Mouse (Mus musculus) ZHBTc4 (cell line): Measurements from ENCODE around the gene Zfp296.

Experiments
- DNase-seq: peaks from one replicate; pipeline ENCODE4 v3.0.0-alpha.2; 2011; ENCODE audit warnings: low read depth, low spot score

The Zfp296 gene

DNA sequence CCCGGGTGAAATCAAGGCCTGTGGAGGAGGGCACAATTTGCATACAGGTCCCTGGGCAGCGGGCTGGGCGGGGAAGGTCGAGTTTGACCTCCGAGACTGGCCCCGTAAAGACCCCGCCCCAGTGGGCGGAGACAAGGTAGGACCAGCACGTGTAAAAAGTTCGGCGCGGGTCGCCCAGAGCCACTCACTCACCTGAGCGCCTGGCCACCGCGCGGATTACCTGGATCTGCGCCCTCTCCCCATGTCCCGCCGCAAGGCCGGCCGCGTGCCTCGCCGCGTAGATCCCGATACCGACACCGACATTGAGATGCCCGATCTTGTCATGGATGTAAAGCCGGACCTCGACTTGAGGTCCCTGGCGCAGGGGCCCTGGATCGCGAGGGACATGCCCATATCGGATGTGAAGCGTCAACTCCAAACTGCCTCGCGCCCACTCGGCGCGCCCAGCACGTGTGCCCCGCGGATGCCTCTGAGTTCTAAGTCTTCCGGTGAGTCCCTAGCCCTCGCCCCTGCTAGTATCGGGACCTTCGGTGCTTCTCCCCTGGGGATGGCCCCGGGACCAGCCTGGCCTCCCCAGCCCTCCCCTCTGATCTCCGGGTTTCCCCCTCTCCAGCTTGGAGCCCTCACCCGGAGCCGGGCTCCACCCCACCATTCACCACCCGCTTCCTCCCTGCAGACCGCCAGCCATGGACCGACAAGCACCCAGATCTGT lies at the start of gene Zfp296, which contains the start of gene Gemin7:
Gene Zfp296 (plus strand): TSS at position 147 of the 712 bp plus-strand sequence.
Gene Gemin7 (minus strand): TSS at position 455 of the 712 bp plus-strand sequence.
- DNase-seq: peak; percentile 78

DNA sequence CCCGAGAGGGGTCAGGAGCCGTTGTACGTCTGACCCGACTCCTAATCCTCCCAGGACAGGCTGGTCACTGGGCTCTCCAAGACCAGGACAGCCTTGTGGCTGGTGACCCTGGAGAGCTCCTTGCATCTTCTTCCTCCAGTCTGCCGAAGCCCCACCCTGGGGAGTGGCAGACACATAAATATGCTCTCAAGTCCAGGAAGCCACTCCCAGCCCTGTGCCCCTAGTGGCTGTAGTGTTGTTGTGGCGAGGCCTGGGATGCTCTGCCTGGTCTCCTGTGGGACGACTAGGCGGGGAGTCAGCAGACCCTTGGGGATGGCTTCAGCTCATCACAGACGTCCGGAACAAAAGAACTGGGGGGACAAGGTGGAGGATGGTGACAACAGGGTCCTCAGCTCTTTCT lies 46.0 kb upstream of the Zfp296 start:
- DNase-seq: peak; percentile 82

GRCm38 (mm10) chr7:19532240-19532639 lies 44.8 kb upstream of the Zfp296 start:
- DNase-seq: no peak

GRCm38 (mm10) chr7:19534676-19535075 lies 42.4 kb upstream of the Zfp296 start:
- no peak for DNase-seq

GRCm38 (mm10) chr7:19540771-19541566 lies 36.1 kb upstream of the Zfp296 start:
- no peak for DNase-seq

DNA sequence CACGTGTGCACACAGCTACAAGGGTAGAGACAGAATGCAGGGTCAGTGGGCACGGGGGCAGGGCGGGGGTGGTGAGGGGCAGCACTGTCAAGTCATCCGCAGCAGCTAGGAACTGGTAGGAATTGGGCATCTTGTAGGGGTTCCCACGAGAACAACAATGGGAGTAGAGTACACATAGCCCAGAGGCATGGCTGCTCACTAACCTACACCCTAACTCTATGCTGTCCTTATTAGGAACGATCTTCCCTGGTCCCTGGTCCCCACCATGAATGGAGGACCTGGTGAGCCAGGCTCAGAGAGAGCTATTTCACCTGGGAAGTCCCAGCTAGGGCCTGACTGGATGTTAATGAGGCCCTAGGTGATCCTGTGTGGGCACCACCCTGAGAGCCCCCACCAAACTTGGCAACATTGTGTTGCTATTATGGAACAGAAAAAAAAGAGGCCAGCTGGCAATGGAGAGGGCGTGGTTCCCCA lies 35.4 kb upstream of the Zfp296 start:
- no peak for DNase-seq

- no peak for DNase-seq
Observed at GRCm38 (mm10) chr7:19542155-19542691, 34.9 kb upstream of the Zfp296 start.

DNA sequence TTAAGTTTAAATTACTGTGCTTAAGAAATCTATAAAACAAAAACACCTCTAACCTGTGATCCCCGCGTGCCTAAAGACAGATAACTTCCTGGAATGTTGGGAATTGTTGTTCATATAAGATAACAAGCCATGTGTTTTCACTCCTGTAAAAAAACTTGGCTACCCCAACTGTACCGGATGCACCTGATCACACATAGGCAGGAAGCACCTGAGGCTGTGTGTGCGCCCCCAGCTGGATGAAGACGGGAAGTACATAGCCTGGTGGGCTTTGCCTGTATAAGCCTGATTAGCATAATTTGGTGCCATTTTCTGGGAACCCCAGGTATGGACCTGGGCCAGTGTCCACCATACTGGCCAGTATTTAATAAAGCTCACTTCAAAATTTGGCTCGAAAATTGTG lies 33.5 kb upstream of the Zfp296 start:
- peak; percentile 39 for DNase-seq

- DNase-seq: no peak
Observed at GRCm38 (mm10) chr7:19546007-19546406, 31.1 kb upstream of the Zfp296 start.

GRCm38 (mm10) chr7:19547344-19547969 lies 29.6 kb upstream of the Zfp296 start:
- no peak for DNase-seq

DNA sequence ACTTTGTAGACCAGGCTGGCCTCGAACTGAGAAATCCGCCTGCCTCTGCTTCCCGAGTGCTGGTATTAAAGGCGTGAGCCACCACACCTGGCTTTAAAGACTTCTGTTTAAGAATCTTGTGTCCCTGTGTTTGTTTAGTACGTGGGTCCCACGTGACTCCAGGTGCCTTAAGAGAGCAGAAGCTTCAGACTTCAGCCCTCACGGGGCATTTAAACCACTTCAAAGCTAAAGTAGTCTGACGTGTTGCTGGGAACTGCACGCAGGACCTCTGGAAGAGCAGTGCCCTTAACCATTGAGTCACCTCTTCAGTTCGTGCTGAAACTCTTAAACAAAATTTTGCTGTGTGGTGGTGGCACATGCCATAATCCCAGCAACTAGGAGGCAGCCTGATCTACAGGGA lies 27.7 kb upstream of the Zfp296 start:
- no peak for DNase-seq

DNA sequence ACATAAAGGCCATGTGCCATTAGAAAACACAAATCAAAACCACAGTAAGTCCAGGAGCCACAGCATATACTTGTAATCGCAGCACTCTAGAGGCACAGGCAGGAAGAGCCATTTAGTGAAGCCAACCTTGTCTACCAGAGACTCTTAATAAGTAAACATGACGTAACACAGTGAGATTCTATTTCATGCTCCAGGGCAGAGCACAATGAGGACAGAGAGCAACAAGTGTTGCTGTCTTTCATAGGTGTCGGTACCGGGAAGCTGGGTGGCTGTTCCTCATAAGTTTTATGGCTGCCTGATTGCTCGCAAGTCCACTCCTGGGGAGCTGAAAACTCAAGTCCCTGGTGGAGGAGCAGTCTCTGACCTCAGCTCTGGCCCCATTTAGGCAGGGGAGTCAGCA lies 25.5 kb upstream of the Zfp296 start:
- no peak for DNase-seq

- no peak for DNase-seq
Observed at GRCm38 (mm10) chr7:19552443-19552842, 24.6 kb upstream of the Zfp296 start.

DNA sequence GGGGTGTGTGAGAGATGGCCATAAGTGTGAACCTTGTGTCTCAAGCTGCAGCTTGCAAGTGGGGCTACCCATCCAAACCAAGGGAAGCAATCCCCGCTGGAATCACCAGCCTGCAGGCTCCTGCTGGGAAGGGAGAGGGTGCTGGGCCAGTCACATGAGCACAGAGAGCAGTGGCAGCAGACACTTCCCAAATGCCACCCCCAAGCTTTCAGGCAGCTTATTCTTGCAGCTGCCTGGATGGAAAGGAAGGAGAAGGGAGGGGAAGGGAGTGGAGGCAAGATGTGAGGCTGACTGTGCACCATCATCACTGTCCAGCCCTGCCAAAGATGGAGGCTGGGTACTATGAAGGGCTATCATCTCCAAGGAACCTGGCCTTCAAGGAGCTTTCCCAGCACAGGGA lies 22.9 kb upstream of the Zfp296 start:
- no peak for DNase-seq

DNA sequence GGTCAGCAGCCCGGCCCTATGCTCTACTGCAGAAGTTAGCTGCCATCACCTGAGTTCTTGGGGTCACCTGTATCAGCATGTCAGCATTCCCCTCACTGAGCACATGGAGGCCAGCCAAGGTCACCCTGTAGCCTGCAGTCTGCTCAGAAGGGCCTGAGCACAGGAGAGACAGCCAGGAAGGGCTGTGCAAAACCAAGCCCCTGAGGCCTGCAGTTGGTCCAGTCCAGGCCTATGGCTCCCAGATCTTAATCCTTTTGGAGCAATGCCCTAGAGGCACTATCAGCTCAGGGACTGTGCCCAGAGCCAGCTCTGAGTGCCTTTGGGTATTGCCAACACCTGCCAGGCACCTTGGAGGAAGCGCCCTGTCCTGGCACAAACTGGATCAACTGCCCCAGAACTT lies 20.0 kb upstream of the Zfp296 start:
- no peak for DNase-seq

- no peak for DNase-seq
Observed at GRCm38 (mm10) chr7:19557982-19558900, 18.8 kb upstream of the Zfp296 start.

DNA sequence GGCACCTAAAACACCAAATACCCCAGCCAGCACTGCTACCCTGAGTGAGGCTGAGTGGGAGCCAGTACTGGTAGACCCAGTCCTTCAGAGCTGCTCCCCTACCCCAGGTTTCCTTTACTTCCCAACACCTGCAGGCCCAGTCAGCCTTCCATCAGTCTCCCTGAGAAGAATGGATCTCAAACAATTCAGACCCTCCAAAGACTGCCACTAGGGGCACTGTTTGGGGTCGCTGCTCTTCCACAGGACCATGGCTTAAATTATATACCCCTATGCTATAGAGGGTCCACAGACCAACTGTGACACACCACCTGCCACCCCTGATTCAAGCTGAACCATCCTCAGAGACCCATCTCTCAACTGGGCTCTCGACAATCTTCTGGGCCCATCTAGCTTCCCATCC lies 18.1 kb upstream of the Zfp296 start:
- DNase-seq: peak; percentile 66

- DNase-seq: no peak
Observed at GRCm38 (mm10) chr7:19560491-19561260, 16.4 kb upstream of the Zfp296 start.

- DNase-seq: no peak
Observed at GRCm38 (mm10) chr7:19561431-19561764, 15.7 kb upstream of the Zfp296 start.
